Mouse (Mus musculus) midbrain, embryonic 11.5 days (tissue): ENCODE measurements around the gene Csad. TPM values are rescaled to one million over a fixed set of nuclear protein-coding genes. Genes with fewer than 3 reads are reported as not detected.

Experiments used
- ATAC-seq: fragments of 200-750 bp; cut with Nextera tagmentation; 2 replicates; pipeline ENCODE4 v1.8.0; 2017; ENCODE audit warnings: moderate TSS enrichment, moderate library complexity; ENCODE audit not compliant: low FRiP score
- DNase-seq: peaks from one replicate; pipeline ENCODE4 v3.0.0; 2015; ENCODE audit warnings: low spot score; ENCODE audit errors: missing footprints
- H3K27ac ChIP-seq: fragments of 300-500 bp; sonication (generic); 2 replicates; pipeline ENCODE4 v1.5.1; 2014; ENCODE audit warnings: low read depth, low read length
- H3K27me3 ChIP-seq: fragments of 300-500 bp; sonication (generic); 2 replicates; pipeline ENCODE4 v1.6.1; 2014; ENCODE audit warnings: mild to moderate bottlenecking, low read length, moderate library complexity, mixed read lengths; ENCODE audit not compliant: control insufficient read depth, insufficient read depth
- H3K36me3 ChIP-seq: fragments of 300-500 bp; sonication (generic); 2 replicates; pipeline ENCODE4 v1.6.1; 2014; ENCODE audit warnings: mild to moderate bottlenecking, low read length, moderate library complexity, mixed read lengths; ENCODE audit not compliant: control insufficient read depth, insufficient read depth
- H3K4me1 ChIP-seq: fragments of 300-500 bp; sonication (generic); 2 replicates; pipeline ENCODE4 v1.6.1; 2014; ENCODE audit warnings: low read length; ENCODE audit not compliant: control insufficient read depth, insufficient read depth
- H3K4me2 ChIP-seq: fragments of 300-500 bp; sonication (generic); 2 replicates; pipeline ENCODE4 v1.6.1; 2014; ENCODE audit warnings: mild to moderate bottlenecking, moderate library complexity
- H3K4me3 ChIP-seq: fragments of 300-500 bp; sonication (generic); 2 replicates; pipeline ENCODE4 v1.5.1; 2014; ENCODE audit warnings: low read depth, low read length
- H3K9ac ChIP-seq: fragments of 300-500 bp; sonication (generic); 2 replicates; pipeline ENCODE4 v1.6.1; 2014; ENCODE audit warnings: low read length
- H3K9me3 ChIP-seq: fragments of 300-500 bp; sonication (generic); 2 replicates; pipeline ENCODE4 v1.6.1; 2016; ENCODE audit warnings: low read length; ENCODE audit not compliant: control insufficient read depth
- WGBS: fragments of 180-500 bp; shearing (Covaris S2); extraction: QIAGEN DNeasy Blood & Tissue Kit; methylation state at CpG from one replicate; pipeline ENCODE4 v1.1.7; 2014; 5-methylcytosine and 5-hydroxymethylcytosine counted together
- polyA plus RNA-seq: library from polyadenylated mRNA; unstranded; fragments of >200 nt; fragmentation: Nextera tagmentation; extraction: Ambion mirVana; gene quantifications from 2 replicates; pipeline ENCODE4 v1.2.1, GENCODE M21; 2014

Csad gene
- polyA plus RNA-seq, 1 experiment from 2014 or later, result 25.9 TPM

- H3K4me2 ChIP-seq, result peak overlapping the region; percentile 98
- H3K4me1 ChIP-seq, result peaks cover 26% of the 10 kb centered on the region
- H3K9ac ChIP-seq, result peak overlapping the region; percentile 46
- H3K9me3 ChIP-seq, result no peaks in the 10 kb centered on the region
- ATAC-seq, result peak; percentile 54; the same call in 1 of the 2 replicates
- no peaks in the 10 kb centered on the region for H3K36me3 ChIP-seq
- H3K27me3 ChIP-seq, result peaks cover 72% of the 10 kb centered on the region
- H3K27ac ChIP-seq, result no peak overlapping the region; the same call in 1 of the 2 replicates
- DNase-seq, result peak; percentile 95
- WGBS, result under 1% methylated on average over 39 of the region's 44 CpGs
- H3K4me3 ChIP-seq, result peak overlapping the region; percentile 58
Measured at GRCm38 (mm10) chr15:102245891-102246741, 41.6 kb upstream of the Csad start.

GRCm38 (mm10) chr15:102245461-102245881, 40.9 kb upstream of the Csad start:
- ATAC-seq (no peak), DNase-seq (no peak)
- Histone ChIP-seq H3K4me1 (peaks cover 26% of the 10 kb centered on the region), H3K27me3 (peaks cover 72% of the 10 kb centered on the region), H3K9ac (peak overlapping the region; percentile 46; the same call in 1 of the 2 replicates), H3K9me3 (no peaks in the 10 kb centered on the region), H3K36me3 (no peaks in the 10 kb centered on the region), H3K4me2 (peak overlapping the region; percentile 98), H3K27ac (no peak overlapping the region), H3K4me3 (peak overlapping the region; percentile 58)
- 4% methylated on average over 14 of the region's 14 CpGs for WGBS

- 7% methylated on average over 17 of the region's 19 CpGs for WGBS
- Histone ChIP-seq H3K4me3 (no peak overlapping the region), H3K4me1 (peaks cover 26% of the 10 kb centered on the region), H3K27me3 (peaks cover 66% of the 10 kb centered on the region), H3K9me3 (no peaks in the 10 kb centered on the region), H3K36me3 (no peaks in the 10 kb centered on the region), H3K4me2 (peak overlapping the region; percentile 11; the same call in 1 of the 2 replicates), H3K27ac (no peak overlapping the region), H3K9ac (no peak overlapping the region)
- DNase-seq (no peak), ATAC-seq (no peak)
Measured at GRCm38 (mm10) chr15:102244306-102245191, 40.0 kb upstream of the Csad start.

- Histone ChIP-seq H3K36me3 (no peaks in the 10 kb centered on the region), H3K4me1 (peaks cover 21% of the 10 kb centered on the region), H3K27me3 (peaks cover 58% of the 10 kb centered on the region), H3K4me2 (no peak overlapping the region), H3K9ac (no peak overlapping the region), H3K4me3 (no peak overlapping the region), H3K9me3 (no peaks in the 10 kb centered on the region), H3K27ac (no peak overlapping the region)
- ATAC-seq (no peak), DNase-seq (no peak)
- WGBS, result 7% methylated on average over 21 of the region's 22 CpGs
Measured at GRCm38 (mm10) chr15:102243229-102244190, 39.0 kb upstream of the Csad start.

- H3K27ac ChIP-seq, result no peak overlapping the region
- H3K4me1 ChIP-seq, result peaks cover 20% of the 10 kb centered on the region
- no peaks in the 10 kb centered on the region for H3K9me3 ChIP-seq
- WGBS, result 22% methylated on average over 12 of the region's 12 CpGs
- no peak overlapping the region for H3K4me3 ChIP-seq
- peaks cover 52% of the 10 kb centered on the region for H3K27me3 ChIP-seq
- peak; percentile 86 for DNase-seq
- H3K9ac ChIP-seq, result no peak overlapping the region
- ATAC-seq, result no peak
- H3K36me3 ChIP-seq, result no peaks in the 10 kb centered on the region
- H3K4me2 ChIP-seq, result no peak overlapping the region
Measured at GRCm38 (mm10) chr15:102242404-102243228, 38.1 kb upstream of the Csad start.

GRCm38 (mm10) chr15:102240607-102241006, 36.1 kb upstream of the Csad start:
- Histone ChIP-seq H3K4me3 (no peak overlapping the region), H3K27me3 (peaks cover 33% of the 10 kb centered on the region), H3K9ac (no peak overlapping the region), H3K4me1 (peaks cover 11% of the 10 kb centered on the region), H3K9me3 (no peaks in the 10 kb centered on the region), H3K27ac (no peak overlapping the region), H3K36me3 (no peaks in the 10 kb centered on the region), H3K4me2 (no peak overlapping the region)
- 79% methylated on average over 4 of the region's 4 CpGs for WGBS
- DNase-seq (no peak), ATAC-seq (no peak)

- H3K27me3 ChIP-seq, result peaks cover 25% of the 10 kb centered on the region
- DNase-seq, result peak; percentile 78
- H3K36me3 ChIP-seq, result no peaks in the 10 kb centered on the region
- H3K4me3 ChIP-seq, result no peak overlapping the region
- H3K4me1 ChIP-seq, result peaks cover 16% of the 10 kb centered on the region
- no peaks in the 10 kb centered on the region for H3K9me3 ChIP-seq
- ATAC-seq, result no peak
- 78% methylated on average over 11 of the region's 11 CpGs for WGBS
- H3K9ac ChIP-seq, result no peak overlapping the region
- no peak overlapping the region for H3K27ac ChIP-seq
- H3K4me2 ChIP-seq, result no peak overlapping the region
Measured at GRCm38 (mm10) chr15:102239851-102240250, 35.3 kb upstream of the Csad start.

GRCm38 (mm10) chr15:102239260-102239590, 34.7 kb upstream of the Csad start:
- WGBS, result 14% methylated on average over 9 of the region's 9 CpGs
- Histone ChIP-seq H3K9me3 (no peaks in the 10 kb centered on the region), H3K4me3 (no peak overlapping the region), H3K36me3 (no peaks in the 10 kb centered on the region), H3K9ac (no peak overlapping the region), H3K27me3 (peaks cover 19% of the 10 kb centered on the region), H3K4me1 (peaks cover 16% of the 10 kb centered on the region), H3K27ac (no peak overlapping the region), H3K4me2 (no peak overlapping the region)
- peak; percentile 75 for ATAC-seq
- DNase-seq, result peak; percentile 98
